Mouse (Mus musculus): ENCODE results near the gene Igfbp5. TPM values are rescaled to one million over a fixed set of nuclear protein-coding genes. Genes with fewer than 3 reads are reported as not detected.

Igfbp5 gene
- total and polyA plus RNA-seq, 3 experiments = 0.03 TPM; not detected in 2

DNA sequence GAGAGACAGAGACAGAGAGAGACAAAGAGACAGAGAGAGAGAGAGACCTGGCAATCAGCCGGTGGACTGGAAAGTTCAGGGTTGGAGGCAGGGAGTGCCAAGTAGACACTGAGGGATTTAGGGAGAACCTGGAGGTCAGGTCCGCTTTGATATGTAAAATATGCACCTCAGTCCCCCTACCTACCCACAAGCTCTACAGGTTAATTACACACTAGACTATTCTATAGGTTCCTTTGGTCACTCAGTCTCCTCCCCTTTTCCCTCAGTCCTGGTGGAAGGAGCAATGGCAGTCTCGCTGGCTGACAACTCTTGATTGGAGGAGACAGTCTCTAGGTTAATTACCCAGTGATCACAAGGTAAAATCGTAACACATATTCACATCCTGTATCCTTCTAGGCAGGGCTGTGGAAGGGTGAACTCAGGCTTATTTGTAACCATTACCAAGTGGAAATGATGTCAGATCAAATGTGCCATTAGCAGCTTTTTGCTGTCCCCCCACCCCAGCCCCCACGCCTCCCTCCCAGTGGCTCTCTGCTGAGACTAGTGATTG lies 61.5 kb downstream of the Igfbp5 start:
- H3K4me3 ChIP-seq (ENCODE audit: control insufficient read depth in 1 of 2, insufficient read depth in 1 of 2, low read depth in 2 of 2, low read length in 2 of 2) = no peak overlapping the region
- no peak for DNase-seq (ENCODE audit: low read depth, low spot score)
- H3K27ac ChIP-seq (ENCODE audit: control insufficient read depth, low read depth, low read length) = no peak overlapping the region
- H3K9me3 ChIP-seq (replicated peaks; ENCODE audit: insufficient read depth, low read length) = no peaks in the 10 kb centered on the region
- no peaks in the 10 kb centered on the region for H3K4me1 ChIP-seq (ENCODE audit: control insufficient read depth in 1 of 2, insufficient read depth in 2 of 2, low read length in 2 of 2)
- no peaks in the 10 kb centered on the region for H3K27me3 ChIP-seq (ENCODE audit: control insufficient read depth in 1 of 2, insufficient read depth in 2 of 2, low read length in 2 of 2)
- no peaks in the 10 kb centered on the region for H3K79me2 ChIP-seq (ENCODE audit: control insufficient read depth, insufficient read depth, low read length, poor library complexity)
- no peaks in the 10 kb centered on the region for H3K36me3 ChIP-seq (ENCODE audit: control insufficient read depth in 1 of 2, insufficient read depth in 2 of 2, low read length in 2 of 2)
- TF ChIP-seq GATA1 (IDR thresholded peaks at IDR 0.05; ENCODE audit: low read depth, low read length) = no peak
- TF ChIP-seq E2F4 (IDR thresholded peaks at IDR 0.05; ENCODE audit: borderline replicate concordance, low read depth, low read length) = no peak
- no peak for TF ChIP-seq JUND (IDR thresholded peaks at IDR 0.05; ENCODE audit: low read depth, low read length)
- no peak for TF ChIP-seq TAL1 (IDR thresholded peaks at IDR 0.05; ENCODE audit: low read length)
- no peak for TF ChIP-seq CTCF (IDR thresholded peaks at IDR 0.05 in 2 of 3, conservative IDR thresholded peaks at IDR 0.05 in 1 of 3; ENCODE audit: control insufficient read depth in 1 of 3, insufficient read depth in 1 of 3, low read depth in 2 of 3, low read length in 3 of 3, poor library complexity in 1 of 3, severe bottlenecking in 1 of 3)
- no peak overlapping the region for H3K9ac ChIP-seq (ENCODE audit: control insufficient read depth, low read depth, low read length, poor library complexity, severe bottlenecking)

DNA sequence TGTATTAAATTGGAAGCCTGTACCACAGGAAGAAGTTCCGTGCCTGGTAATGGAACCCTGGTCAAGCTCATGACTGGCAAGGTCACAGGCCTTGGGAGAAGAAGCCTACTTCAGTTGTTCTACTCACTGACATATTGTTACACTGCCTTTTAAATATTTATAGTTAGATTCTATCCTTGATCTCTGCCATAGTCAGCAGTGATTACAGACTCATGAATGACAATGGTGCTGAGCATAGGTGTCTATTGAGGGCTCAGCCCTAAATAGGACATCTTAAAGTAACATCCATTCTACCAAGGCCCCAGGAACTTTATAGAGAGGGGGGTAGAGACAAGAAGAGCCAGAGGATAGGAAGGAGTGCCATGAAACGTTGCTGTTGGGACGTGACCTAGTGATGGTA lies 63.6 kb downstream of the Igfbp5 start:
- Histone ChIP-seq H3K4me1 (ENCODE audit: control insufficient read depth in 1 of 2, insufficient read depth in 2 of 2, low read length in 2 of 2) (no peaks in the 10 kb centered on the region), H3K36me3 (ENCODE audit: control insufficient read depth in 1 of 2, insufficient read depth in 2 of 2, low read length in 2 of 2) (no peaks in the 10 kb centered on the region), H3K27me3 (ENCODE audit: control insufficient read depth in 1 of 2, insufficient read depth in 2 of 2, low read length in 2 of 2) (no peaks in the 10 kb centered on the region), H3K79me2 (ENCODE audit: control insufficient read depth, insufficient read depth, low read length, poor library complexity) (no peaks in the 10 kb centered on the region), H3K27ac (ENCODE audit: control insufficient read depth, low read depth, low read length) (no peak overlapping the region), H3K9me3 (replicated peaks; ENCODE audit: insufficient read depth, low read length) (no peaks in the 10 kb centered on the region), H3K4me3 (ENCODE audit: control insufficient read depth in 1 of 2, insufficient read depth in 1 of 2, low read depth in 2 of 2, low read length in 2 of 2) (no peak overlapping the region), H3K9ac (ENCODE audit: control insufficient read depth, low read depth, low read length, poor library complexity, severe bottlenecking) (no peak overlapping the region)
- no peak for DNase-seq (ENCODE audit: low read depth, low spot score)
- TF ChIP-seq CHD2 (IDR thresholded peaks at IDR 0.05; ENCODE audit: low read length) (no peak), JUND (IDR thresholded peaks at IDR 0.05; ENCODE audit: low read depth, low read length) (no peak), TBP (IDR thresholded peaks at IDR 0.05; ENCODE audit: low read depth, low read length) (no peak), CTCF (IDR thresholded peaks at IDR 0.05 in 2 of 3, conservative IDR thresholded peaks at IDR 0.05 in 1 of 3; ENCODE audit: control insufficient read depth in 1 of 3, insufficient read depth in 1 of 3, low read depth in 2 of 3, low read length in 3 of 3, poor library complexity in 1 of 3, severe bottlenecking in 1 of 3) (no peak), E2F4 (IDR thresholded peaks at IDR 0.05; ENCODE audit: borderline replicate concordance, low read depth, low read length) (no peak), MAX (IDR thresholded peaks at IDR 0.05; ENCODE audit: low read length) (no peak), RCOR1 (IDR thresholded peaks at IDR 0.05; ENCODE audit: low read depth, low read length) (no peak), HCFC1 (IDR thresholded peaks at IDR 0.05; ENCODE audit: low read depth, low read length) (no peak), KAT2A (conservative IDR thresholded peaks at IDR 0.05; ENCODE audit: low read depth, low read length) (no peak)

DNA sequence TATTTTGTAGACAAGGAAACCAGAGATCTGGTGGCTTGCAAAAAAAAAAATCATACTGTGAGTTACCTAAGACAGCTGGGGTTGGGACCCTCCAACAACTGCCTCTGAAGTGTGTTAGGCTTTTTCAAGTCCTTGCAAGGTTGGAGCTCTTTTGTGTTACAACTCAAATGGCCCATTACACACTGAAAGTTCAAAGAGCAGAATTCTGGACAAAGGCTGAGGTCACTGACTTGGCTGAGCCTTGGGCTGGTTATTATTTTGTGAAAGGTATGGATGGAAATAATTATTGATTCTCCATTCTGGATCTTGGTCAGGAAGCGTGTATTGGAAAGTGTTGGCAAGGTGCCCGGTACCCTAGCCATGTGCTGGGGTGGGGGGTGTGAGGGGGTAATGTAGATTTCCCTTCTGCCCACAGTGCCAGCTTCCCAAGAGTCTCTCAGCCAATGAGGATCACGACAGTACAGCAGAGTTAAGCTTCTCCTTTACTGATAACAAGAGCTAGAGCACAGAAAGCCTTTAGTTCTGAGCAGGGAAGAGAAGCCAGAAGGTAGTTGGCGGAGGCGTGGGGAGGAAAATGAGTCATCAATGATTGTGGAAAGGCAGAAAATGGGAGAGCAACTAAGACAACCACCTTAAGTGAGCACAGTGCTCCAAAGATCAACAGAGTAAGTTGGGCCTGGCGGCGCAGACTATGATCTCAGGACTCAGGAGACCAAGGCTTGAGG lies 64.6 kb downstream of the Igfbp5 start:
- H3K36me3 ChIP-seq (ENCODE audit: control insufficient read depth in 1 of 2, insufficient read depth in 2 of 2, low read length in 2 of 2) = no peaks in the 10 kb centered on the region
- H3K9me3 ChIP-seq (replicated peaks; ENCODE audit: insufficient read depth, low read length) = no peaks in the 10 kb centered on the region
- no peak overlapping the region for H3K9ac ChIP-seq (ENCODE audit: control insufficient read depth, low read depth, low read length, poor library complexity, severe bottlenecking)
- DNase-seq (ENCODE audit: low read depth, low spot score) = no peak
- no peaks in the 10 kb centered on the region for H3K4me1 ChIP-seq (ENCODE audit: control insufficient read depth in 1 of 2, insufficient read depth in 2 of 2, low read length in 2 of 2)
- no peaks in the 10 kb centered on the region for H3K27me3 ChIP-seq (ENCODE audit: control insufficient read depth in 1 of 2, insufficient read depth in 2 of 2, low read length in 2 of 2)
- no peak overlapping the region for H3K4me3 ChIP-seq (ENCODE audit: control insufficient read depth in 1 of 2, insufficient read depth in 1 of 2, low read depth in 2 of 2, low read length in 2 of 2)
- H3K27ac ChIP-seq (ENCODE audit: control insufficient read depth, low read depth, low read length) = no peak overlapping the region
- TF ChIP-seq CHD2 (IDR thresholded peaks at IDR 0.05; ENCODE audit: low read length) = no peak
- no peak for TF ChIP-seq TAL1 (IDR thresholded peaks at IDR 0.05; ENCODE audit: low read length)
- no peak for TF ChIP-seq ETS1 (IDR thresholded peaks at IDR 0.05; ENCODE audit: low read depth, low read length)
- TF ChIP-seq SIN3A (IDR thresholded peaks at IDR 0.05; ENCODE audit: low read length) = no peak
- TF ChIP-seq ZNF384 (IDR thresholded peaks at IDR 0.05; ENCODE audit: low read depth, low read length) = no peak
- no peak for TF ChIP-seq NRF1 (IDR thresholded peaks at IDR 0.05; ENCODE audit: insufficient read depth, low read depth, low read length, poor library complexity, severe bottlenecking)
- TF ChIP-seq JUND (IDR thresholded peaks at IDR 0.05; ENCODE audit: low read depth, low read length) = no peak
- no peak for TF ChIP-seq ZC3H11A (IDR thresholded peaks at IDR 0.05; ENCODE audit: low read depth, low read length)
- no peak for TF ChIP-seq MYB (IDR thresholded peaks at IDR 0.05; ENCODE audit: low read depth, low read length)
- TF ChIP-seq BHLHE40 (IDR thresholded peaks at IDR 0.05; ENCODE audit: borderline replicate concordance, low read depth, low read length) = no peak
- no peak for TF ChIP-seq USF1 (IDR thresholded peaks at IDR 0.05; ENCODE audit: low read depth, low read length)
- TF ChIP-seq MYC (IDR thresholded peaks at IDR 0.05; ENCODE audit: low read depth, low read length) = no peak
- TF ChIP-seq MXI1 (IDR thresholded peaks at IDR 0.05; ENCODE audit: low read depth, low read length) = no peak
- no peak for TF ChIP-seq USF2 (IDR thresholded peaks at IDR 0.05; ENCODE audit: borderline replicate concordance in 1 of 2, insufficient read depth in 1 of 2, low read depth in 1 of 2, low read length in 2 of 2)
- no peak for TF ChIP-seq SMC3 (IDR thresholded peaks at IDR 0.05; ENCODE audit: low read depth, low read length)
- H3K79me2 ChIP-seq (ENCODE audit: control insufficient read depth, insufficient read depth, low read length, poor library complexity) = no peaks in the 10 kb centered on the region
